Mouse (Mus musculus): ENCODE results near the gene Bri3bp. TPM values are rescaled to one million over a fixed set of nuclear protein-coding genes. Genes with fewer than 3 reads are reported as not detected.
"Not testable (repeated sequence)": the region's sequence is repeated elsewhere in the genome, so short reads cannot be mapped to it uniquely, and the experiment has no call there.

Bri3bp gene
- polyA plus RNA-seq, 1 experiment = 45.8 TPM

- H3K27me3 ChIP-seq (ENCODE audit: control insufficient read depth, insufficient read depth, low read length, poor library complexity, severe bottlenecking) = no peaks in the 10 kb centered on the region
- no peak for TF ChIP-seq EP300 (IDR thresholded peaks at IDR 0.05; ENCODE audit: insufficient read depth, low read depth, low read length)
- TF ChIP-seq POLR2A (IDR thresholded peaks at IDR 0.05; ENCODE audit: insufficient read depth, low read length) = peak; percentile 41
- H3K9me3 ChIP-seq (replicated peaks; ENCODE audit: control insufficient read depth, insufficient read depth, low read length, poor library complexity, severe bottlenecking) = no peaks in the 10 kb centered on the region
- peaks cover 2% of the 10 kb centered on the region for H3K4me1 ChIP-seq (ENCODE audit: control insufficient read depth, insufficient read depth, low read length)
- H3K4me3 ChIP-seq (ENCODE audit: low read depth, low read length) = peak within 1 kb of the TSS; percentile 94
- peaks cover 16% of the 10 kb centered on the region for H3K36me3 ChIP-seq (ENCODE audit: control insufficient read depth, insufficient read depth, low read length, poor library complexity, severe bottlenecking)
- peak within 1 kb of the TSS; percentile 73 for H3K27ac ChIP-seq (ENCODE audit: insufficient read depth, low read length)
- H3K9ac ChIP-seq (ENCODE audit: low read depth, poor library complexity, severe bottlenecking) = peak within 1 kb of the TSS; percentile 94
These were observed 7.5 kb upstream of the Bri3bp start, which contains the start of gene Dhx37 for GRCm38 (mm10) chr5:125433793-125434337. Gene Dhx37 (minus strand): TSS chr5:125434121.

DNA sequence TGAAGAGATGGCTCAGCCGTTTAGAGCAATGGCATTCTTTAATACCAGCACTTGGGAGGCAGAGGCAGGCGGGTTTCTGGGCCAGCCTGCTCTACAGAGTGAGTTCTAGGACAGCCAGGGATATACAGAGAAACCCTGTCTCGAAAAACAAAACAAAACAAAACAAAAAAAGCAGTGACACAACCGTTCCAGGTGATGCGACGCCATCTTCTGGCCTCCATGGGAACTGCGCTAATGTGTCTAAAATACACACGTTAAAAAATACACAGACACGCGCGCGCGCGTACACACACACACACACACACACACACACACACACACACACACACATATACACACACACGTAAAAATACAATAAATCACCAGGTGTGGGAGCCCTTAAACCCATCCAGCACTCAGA is 7.0 kb upstream of the Bri3bp start:
- not testable (repeated sequence) for H3K4me1 ChIP-seq (ENCODE audit: control insufficient read depth, insufficient read depth, low read length); H3K27me3 ChIP-seq (ENCODE audit: control insufficient read depth, insufficient read depth, low read length, poor library complexity, severe bottlenecking); H3K9me3 ChIP-seq (replicated peaks; ENCODE audit: control insufficient read depth, insufficient read depth, low read length, poor library complexity, severe bottlenecking)
- peak; percentile 43 for TF ChIP-seq CTCF (IDR thresholded peaks at IDR 0.05; ENCODE audit: low read depth, low read length)
- Histone ChIP-seq H3K9ac (ENCODE audit: low read depth, poor library complexity, severe bottlenecking) (peak overlapping the region; percentile 55), H3K36me3 (ENCODE audit: control insufficient read depth, insufficient read depth, low read length, poor library complexity, severe bottlenecking) (peaks cover 16% of the 10 kb centered on the region), H3K27ac (ENCODE audit: insufficient read depth, low read length) (peak overlapping the region; percentile 73), H3K4me3 (ENCODE audit: low read depth, low read length) (peak overlapping the region; percentile 63)

DNA sequence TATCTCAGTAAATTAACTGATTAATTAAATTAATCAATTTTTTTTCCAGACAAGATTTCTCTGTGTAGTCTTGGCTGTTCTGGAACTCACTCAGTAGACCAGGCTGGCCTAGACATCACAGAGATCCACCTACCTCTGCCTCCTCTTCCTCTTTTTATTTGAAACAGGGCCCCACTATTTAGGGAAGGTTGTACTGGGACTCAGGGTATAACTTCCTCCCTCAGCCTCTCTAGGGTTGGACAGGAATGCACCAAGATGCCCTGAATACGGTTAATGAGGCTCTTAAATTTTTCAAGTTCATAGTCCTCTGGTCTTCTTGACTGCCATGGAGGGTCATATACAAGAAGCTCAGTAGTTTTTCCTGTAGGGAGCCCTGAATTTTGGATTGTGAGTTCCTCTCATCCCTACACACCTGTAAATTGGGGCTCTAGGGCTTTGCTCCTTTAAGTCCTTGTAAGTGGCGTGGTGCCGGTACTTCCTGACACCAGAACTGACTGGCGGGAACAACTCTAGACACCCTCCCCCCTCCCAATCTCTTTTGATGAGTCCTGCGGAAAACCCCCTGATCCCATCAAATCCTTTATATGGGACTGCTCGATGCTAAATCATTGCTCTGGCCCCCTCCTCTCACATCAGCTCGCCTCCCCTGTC is 660 bp upstream of the Bri3bp start:
- Histone ChIP-seq H3K27me3 (ENCODE audit: control insufficient read depth, insufficient read depth, low read length, poor library complexity, severe bottlenecking) (no peaks in the 10 kb centered on the region), H3K27ac (ENCODE audit: insufficient read depth, low read length) (peak overlapping the region; percentile 40; the same call in 1 of the 2 replicates), H3K9me3 (replicated peaks; ENCODE audit: control insufficient read depth, insufficient read depth, low read length, poor library complexity, severe bottlenecking) (no peaks in the 10 kb centered on the region), H3K4me3 (ENCODE audit: low read depth, low read length) (peak overlapping the region; percentile 89), H3K9ac (ENCODE audit: low read depth, poor library complexity, severe bottlenecking) (peak overlapping the region; percentile 93), H3K4me1 (ENCODE audit: control insufficient read depth, insufficient read depth, low read length) (no peaks in the 10 kb centered on the region), H3K36me3 (ENCODE audit: control insufficient read depth, insufficient read depth, low read length, poor library complexity, severe bottlenecking) (no peaks in the 10 kb centered on the region)
- no peak for TF ChIP-seq POLR2A (IDR thresholded peaks at IDR 0.05; ENCODE audit: insufficient read depth, low read length)
- TF ChIP-seq CTCF (IDR thresholded peaks at IDR 0.05; ENCODE audit: low read depth, low read length) = no peak
- TF ChIP-seq EP300 (IDR thresholded peaks at IDR 0.05; ENCODE audit: insufficient read depth, low read depth, low read length) = no peak

DNA sequence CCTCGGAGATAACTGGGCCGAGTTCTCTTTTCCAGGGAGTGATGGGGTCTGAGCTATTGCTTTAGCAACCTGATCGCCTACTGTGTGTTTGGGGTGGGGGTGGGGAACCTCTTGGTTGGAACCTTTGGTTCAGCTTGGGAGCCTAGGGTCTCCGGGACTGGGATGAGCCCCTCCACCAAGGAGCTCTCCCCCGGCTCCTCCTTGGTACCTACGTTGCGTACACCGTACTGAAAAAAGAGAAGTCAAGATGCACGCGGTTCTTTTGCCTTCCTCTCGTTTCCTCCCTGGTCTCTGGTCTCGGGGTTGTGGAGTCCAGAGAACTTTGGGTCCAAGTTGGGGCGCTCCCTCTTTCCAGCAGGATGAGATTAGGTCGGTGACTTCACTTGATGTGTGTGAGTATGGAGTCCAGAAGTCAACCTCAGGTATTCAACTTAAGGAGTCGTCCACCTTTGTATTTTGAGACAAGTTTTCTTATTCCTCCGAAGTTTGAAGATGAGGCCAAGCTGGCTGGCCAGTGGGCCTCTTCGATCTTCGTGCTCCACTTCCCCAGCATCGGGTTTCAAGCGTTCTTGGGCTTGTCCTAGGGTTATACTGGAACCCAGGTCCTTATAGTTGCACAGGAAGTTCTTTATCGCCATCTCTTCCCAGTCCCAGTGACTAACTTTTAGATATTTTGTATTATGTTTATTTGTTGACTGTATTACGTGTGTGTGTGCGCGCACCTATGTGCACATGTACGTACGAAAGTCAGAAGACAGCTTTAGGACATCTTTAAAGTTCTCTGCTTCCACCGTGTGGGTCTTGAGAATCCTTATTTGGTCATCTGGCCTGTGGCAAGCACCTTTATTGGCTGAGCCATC is 998 bp downstream of the Bri3bp start:
- H3K9ac ChIP-seq (ENCODE audit: low read depth, poor library complexity, severe bottlenecking) = peak overlapping the region; percentile 93
- H3K4me1 ChIP-seq (ENCODE audit: control insufficient read depth, insufficient read depth, low read length) = no peaks in the 10 kb centered on the region
- no peaks in the 10 kb centered on the region for H3K9me3 ChIP-seq (replicated peaks; ENCODE audit: control insufficient read depth, insufficient read depth, low read length, poor library complexity, severe bottlenecking)
- no peaks in the 10 kb centered on the region for H3K36me3 ChIP-seq (ENCODE audit: control insufficient read depth, insufficient read depth, low read length, poor library complexity, severe bottlenecking)
- peak overlapping the region; percentile 96 for H3K4me3 ChIP-seq (ENCODE audit: low read depth, low read length)
- H3K27ac ChIP-seq (ENCODE audit: insufficient read depth, low read length) = no peak overlapping the region
- no peaks in the 10 kb centered on the region for H3K27me3 ChIP-seq (ENCODE audit: control insufficient read depth, insufficient read depth, low read length, poor library complexity, severe bottlenecking)
- TF ChIP-seq EP300 (IDR thresholded peaks at IDR 0.05; ENCODE audit: insufficient read depth, low read depth, low read length) (no peak), POLR2A (IDR thresholded peaks at IDR 0.05; ENCODE audit: insufficient read depth, low read length) (no peak), CTCF (IDR thresholded peaks at IDR 0.05; ENCODE audit: low read depth, low read length) (no peak)

DNA sequence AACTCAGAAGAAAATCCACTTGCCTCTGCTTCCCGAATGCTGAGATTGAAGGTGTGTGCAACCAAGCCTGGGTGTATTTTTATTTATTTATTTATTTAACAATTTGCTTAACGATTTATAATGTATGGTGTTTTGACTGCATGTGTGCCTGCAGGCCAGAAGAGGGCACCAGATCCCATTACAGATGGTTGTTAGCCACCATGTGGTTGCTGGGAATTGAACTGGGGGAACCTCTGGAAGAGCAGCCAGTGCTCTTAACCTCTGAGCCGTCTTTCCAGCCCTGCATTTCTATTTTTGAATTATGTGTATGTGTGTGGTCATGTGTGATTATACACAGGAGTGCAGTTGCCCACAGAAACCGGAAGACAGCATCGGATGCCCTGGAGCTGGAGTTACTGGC is 2.0 kb downstream of the Bri3bp start:
- H3K4me3 ChIP-seq (ENCODE audit: low read depth, low read length) = no peak overlapping the region
- no peaks in the 10 kb centered on the region for H3K36me3 ChIP-seq (ENCODE audit: control insufficient read depth, insufficient read depth, low read length, poor library complexity, severe bottlenecking)
- H3K9ac ChIP-seq (ENCODE audit: low read depth, poor library complexity, severe bottlenecking) = 0 out of 2 replicates have a peak overlapping the region, but pooled peaks have one; percentile 93
- H3K9me3 ChIP-seq (replicated peaks; ENCODE audit: control insufficient read depth, insufficient read depth, low read length, poor library complexity, severe bottlenecking) = no peaks in the 10 kb centered on the region
- no peaks in the 10 kb centered on the region for H3K4me1 ChIP-seq (ENCODE audit: control insufficient read depth, insufficient read depth, low read length)
- no peaks in the 10 kb centered on the region for H3K27me3 ChIP-seq (ENCODE audit: control insufficient read depth, insufficient read depth, low read length, poor library complexity, severe bottlenecking)
- no peak overlapping the region for H3K27ac ChIP-seq (ENCODE audit: insufficient read depth, low read length)
- TF ChIP-seq EP300 (IDR thresholded peaks at IDR 0.05; ENCODE audit: insufficient read depth, low read depth, low read length) (no peak), CTCF (IDR thresholded peaks at IDR 0.05; ENCODE audit: low read depth, low read length) (peak; percentile 34), POLR2A (IDR thresholded peaks at IDR 0.05; ENCODE audit: insufficient read depth, low read length) (no peak)

- Histone ChIP-seq H3K4me1 (ENCODE audit: control insufficient read depth, insufficient read depth, low read length) (no peaks in the 10 kb centered on the region), H3K9ac (ENCODE audit: low read depth, poor library complexity, severe bottlenecking) (no peak overlapping the region), H3K4me3 (ENCODE audit: low read depth, low read length) (no peak overlapping the region), H3K9me3 (replicated peaks; ENCODE audit: control insufficient read depth, insufficient read depth, low read length, poor library complexity, severe bottlenecking) (no peaks in the 10 kb centered on the region), H3K27ac (ENCODE audit: insufficient read depth, low read length) (no peak overlapping the region), H3K36me3 (ENCODE audit: control insufficient read depth, insufficient read depth, low read length, poor library complexity, severe bottlenecking) (no peaks in the 10 kb centered on the region), H3K27me3 (ENCODE audit: control insufficient read depth, insufficient read depth, low read length, poor library complexity, severe bottlenecking) (no peaks in the 10 kb centered on the region)
- TF ChIP-seq EP300 (IDR thresholded peaks at IDR 0.05; ENCODE audit: insufficient read depth, low read depth, low read length) (no peak), POLR2A (IDR thresholded peaks at IDR 0.05; ENCODE audit: insufficient read depth, low read length) (no peak), CTCF (IDR thresholded peaks at IDR 0.05; ENCODE audit: low read depth, low read length) (no peak)
These were observed 2.5 kb downstream of the Bri3bp start for GRCm38 (mm10) chr5:125443915-125444314.
